Mouse (Mus musculus): ENCODE measurements at regions not wholly inside any gene's neighbourhood (a gene's known extent, or its start where the extent isn't known, plus 50 kb on each side); places are given as distances from the start of the nearest gene placed in this dataset.

DNA sequence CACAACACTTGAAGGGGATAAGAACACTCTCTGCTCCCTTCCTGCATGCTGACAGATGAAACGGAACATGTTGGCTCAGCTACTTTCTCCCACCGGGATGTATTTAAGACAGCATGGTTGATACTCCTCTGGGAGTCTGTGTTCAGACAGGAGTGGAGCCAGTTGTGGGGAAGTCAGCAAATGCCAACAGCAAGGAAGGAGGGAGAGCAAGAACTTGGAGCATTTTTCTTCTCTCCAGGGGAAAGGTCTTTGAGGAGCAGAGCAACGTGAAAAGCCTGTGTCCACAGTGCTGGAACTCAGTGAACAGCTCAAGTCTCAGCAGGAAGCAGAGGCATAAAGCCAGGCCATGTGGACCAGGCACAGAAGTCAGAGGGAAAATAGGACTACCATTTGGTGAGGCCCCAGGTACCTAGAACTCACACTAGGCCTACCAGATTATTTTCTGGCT is 188.8 kb upstream of the Dmac1 start:
- DNase-seq (ENCODE audit: low read depth, low spot score): no peak

DNA sequence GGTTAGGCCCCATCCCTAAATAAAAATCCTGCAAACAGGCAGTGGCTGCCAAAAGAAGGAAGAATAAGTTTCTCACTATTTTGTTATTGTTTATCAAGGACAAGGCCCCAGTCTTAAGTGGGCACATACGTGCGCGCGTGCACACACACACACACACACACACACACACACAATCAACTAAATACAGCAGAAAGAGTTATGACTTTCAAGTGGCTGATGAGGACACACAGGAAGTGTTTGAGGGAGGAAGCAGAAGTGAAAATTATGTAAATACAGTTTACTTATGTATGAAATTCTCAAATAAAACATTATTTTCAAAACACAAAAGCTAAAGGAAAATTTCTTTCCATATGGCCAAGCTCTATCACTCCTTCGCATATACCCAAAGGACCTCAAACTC is 185.5 kb upstream of the Dmac1 start:
- DNase-seq (ENCODE audit: low read depth, low spot score): peak; percentile 15

DNA sequence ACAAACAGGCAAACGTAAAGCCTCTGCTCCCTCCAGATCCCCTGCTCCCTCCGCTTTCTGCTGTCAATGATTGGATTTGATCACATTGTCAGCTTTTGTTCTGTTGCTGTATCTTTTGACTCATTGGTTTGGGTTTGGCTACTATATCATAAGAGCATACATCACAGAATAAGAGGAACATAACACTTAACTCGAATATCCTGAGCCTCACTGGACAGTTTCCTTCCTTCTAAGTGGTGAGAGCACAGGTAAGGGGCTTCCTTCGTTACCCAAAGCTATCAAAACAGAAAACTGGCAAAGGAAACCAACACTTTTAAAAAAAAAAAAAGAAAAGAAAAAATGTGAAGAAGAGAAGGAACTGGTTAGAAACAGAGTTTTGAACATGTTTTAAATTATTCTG is 171.4 kb upstream of the Dmac1 start:
- DNase-seq (ENCODE audit: low read depth, low spot score): no peak

DNA sequence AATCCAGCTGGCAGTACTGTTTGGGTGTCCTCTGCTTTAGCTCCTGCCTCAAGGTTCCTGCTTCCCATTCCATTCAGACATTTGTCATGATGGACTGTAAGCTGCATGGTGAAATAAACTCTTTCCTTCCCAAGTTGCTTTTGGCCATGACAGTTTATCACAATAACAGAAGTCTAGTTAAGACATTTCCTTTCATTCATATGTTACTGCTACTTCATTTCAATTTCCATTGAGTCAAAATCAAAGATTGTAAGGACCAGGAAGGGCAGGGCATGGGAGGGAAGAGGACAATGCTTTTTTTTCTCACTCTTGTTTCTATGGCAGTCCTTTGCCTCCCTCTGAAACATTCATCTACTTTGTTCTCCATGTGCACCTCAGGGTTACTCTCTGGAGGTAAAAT is 145.2 kb upstream of the Dmac1 start:
- DNase-seq (ENCODE audit: low read depth, low spot score): no peak

DNA sequence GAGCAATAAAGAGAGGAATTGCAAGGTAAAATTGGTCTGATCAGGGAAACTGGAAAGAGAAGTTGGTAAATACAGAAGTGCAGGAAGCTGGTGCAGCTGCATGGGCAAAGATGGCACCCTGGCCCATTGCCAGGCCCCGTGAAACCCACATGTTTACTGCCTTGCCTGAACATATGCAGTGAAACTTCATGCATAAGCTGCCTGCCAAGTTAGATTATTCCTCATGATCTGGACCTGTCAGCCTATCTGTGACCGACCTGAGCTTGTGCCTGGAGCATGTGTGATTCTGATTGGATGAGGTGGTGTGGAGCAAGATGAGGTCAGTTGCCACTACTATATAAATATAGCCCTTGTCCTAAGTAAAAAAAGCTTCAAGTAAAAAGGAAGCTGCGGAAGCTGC is 122.6 kb upstream of the Dmac1 start:
- peak; percentile 32 for DNase-seq (ENCODE audit: low read depth, low spot score)

DNA sequence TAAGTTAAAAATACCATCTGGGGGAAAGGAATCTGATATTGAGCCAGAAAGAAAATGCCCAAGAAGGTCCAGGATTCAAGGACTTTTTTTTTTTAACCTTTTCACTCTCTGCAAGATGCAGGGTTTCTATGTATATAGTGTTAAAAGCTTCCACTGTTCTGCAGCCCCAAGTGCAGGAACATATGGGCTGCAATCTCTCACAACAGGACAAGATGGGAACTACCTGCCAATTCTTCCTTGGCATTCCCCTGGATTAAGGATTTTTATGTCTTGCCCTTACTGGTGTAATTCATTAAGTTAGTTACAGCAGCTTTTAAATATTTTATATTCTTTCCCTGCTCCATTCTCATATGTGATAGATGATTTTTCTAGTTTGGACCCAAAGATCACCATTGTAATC is 116.9 kb upstream of the Dmac1 start:
- DNase-seq (ENCODE audit: low read depth, low spot score): no peak

DNA sequence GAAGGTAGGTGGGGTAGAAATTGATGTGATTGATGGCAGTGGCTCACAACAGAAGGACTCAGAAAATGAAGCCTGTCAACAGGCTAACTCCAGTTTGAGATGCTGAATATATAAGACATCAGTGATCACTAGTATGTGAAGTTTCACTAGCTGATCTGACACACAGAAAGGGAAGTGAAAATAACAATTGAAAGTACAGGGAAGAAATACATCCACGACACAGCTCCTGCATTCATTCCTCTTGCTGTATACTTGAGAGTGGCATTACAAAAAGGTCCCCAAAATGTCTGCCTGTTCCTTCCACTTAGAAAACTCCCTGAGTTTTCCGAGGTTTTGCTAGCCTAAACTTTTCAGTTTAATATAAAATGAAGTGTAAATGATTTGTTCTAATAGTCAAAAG is 116.2 kb upstream of the Dmac1 start:
- peak; percentile 53 for DNase-seq (ENCODE audit: low read depth, low spot score)

DNA sequence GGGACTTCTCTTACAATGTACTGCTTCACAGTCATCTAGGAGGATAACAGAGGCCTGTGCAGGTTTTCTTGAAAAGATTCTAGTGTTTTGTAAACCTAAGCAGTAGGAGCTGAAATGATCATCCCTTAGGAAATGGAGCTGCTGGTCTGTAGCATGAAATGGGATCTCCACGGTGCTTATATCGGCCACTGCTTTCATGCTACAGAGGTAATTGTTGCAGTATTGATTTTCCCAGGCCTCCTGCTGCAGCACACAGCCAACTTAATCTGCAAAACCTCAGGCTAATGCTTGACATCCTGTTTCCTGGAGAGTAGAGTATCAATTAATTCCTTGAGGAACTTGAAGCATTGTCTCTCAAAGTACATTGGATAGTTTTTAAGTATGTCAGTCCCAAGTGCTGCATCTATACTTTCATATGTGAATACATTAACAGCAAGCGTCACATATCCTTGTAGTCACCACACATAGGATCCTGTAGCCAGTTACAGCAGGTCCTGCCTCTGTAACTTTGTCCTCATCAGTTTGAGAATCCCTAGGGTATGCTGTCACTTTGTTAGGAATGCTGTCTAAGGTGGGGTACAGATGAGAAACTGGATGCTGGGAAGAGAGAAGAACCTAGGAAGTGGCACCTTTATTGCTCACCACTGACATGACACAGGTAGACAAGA is 108.3 kb upstream of the Dmac1 start:
- no peak for DNase-seq (ENCODE audit: low read depth, low spot score)

DNA sequence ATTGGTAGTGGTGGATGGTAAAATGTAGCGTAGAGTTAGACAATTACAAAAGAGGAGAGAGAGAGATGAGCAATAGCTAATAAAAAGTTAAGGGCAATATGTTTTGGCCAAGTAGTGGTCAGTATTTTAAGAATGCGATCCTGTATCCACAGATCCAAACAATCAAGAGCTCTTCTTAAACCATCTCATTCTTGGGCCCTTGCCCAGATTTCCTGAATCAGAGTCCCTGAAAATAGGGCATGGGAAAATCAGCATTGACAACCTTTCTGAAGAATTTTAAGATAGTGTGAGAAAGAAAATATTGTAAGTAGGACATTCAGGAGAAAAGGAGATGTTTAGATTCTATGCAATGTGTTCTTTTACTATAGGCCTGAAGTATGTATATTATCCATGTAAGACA is 81.4 kb upstream of the Dmac1 start:
- no peak for DNase-seq (ENCODE audit: low read depth, low spot score)

DNA sequence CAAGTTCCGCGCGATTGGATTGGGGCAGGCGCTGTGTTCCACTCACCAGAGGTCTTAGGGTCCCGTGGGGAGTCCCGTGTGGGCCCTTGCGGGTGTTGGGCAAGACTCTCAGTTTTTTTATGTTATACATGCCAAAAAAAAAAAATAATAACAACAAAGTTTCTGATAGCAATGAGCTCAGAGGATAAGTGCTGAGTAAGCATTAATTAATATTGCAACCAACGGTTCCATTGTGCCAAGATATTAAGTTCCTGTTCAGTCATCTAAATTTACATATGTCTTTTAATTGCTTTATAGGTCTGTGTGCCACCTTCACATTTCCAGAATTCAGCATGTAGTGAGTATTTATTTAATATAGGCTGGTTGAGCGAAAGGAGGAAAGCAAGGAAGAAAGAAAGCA is 77.5 kb upstream of the Dmac1 start:
- DNase-seq (ENCODE audit: low read depth, low spot score): no peak

DNA sequence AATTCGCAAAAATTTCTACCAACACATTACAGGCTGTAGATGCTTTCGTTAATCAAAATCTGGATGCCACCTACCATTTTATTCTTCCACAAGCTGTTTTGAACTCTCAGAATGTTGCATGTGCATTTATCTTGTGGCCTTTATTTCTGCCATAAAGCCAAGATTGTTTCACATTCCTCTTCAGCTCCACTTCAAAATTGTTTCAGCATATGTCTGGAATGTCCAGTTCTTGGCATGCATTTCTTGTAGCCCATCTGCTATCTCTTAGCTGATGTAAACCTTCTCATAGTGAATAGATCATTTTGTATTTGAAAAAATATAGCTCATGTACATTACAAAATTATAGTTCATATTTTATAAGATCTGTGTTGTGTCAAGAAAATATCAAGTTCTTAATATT is 56.4 kb upstream of the Dmac1 start:
- no peak for DNase-seq (ENCODE audit: low read depth, low spot score)

DNA sequence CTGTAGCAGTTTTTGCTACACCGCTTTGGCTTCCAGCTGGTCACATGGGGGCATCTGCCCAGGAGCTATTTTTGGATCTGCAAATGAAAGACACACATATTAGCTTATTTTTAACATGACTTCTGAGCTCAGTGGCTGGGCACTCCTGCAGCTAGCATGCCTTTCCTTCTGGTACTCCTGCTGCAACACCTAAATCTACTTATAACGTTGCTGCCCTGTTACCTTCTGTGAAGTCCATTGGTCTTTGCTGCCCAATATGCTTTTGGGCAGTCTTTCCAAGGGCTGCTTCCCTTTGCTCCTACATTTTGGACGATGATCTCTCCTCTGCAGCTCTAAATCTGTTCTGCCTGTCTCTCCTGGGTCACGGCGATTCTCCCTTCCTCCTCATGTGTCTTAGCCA is 54.7 kb upstream of the Dmac1 start:
- DNase-seq (ENCODE audit: low read depth, low spot score): no peak

DNA sequence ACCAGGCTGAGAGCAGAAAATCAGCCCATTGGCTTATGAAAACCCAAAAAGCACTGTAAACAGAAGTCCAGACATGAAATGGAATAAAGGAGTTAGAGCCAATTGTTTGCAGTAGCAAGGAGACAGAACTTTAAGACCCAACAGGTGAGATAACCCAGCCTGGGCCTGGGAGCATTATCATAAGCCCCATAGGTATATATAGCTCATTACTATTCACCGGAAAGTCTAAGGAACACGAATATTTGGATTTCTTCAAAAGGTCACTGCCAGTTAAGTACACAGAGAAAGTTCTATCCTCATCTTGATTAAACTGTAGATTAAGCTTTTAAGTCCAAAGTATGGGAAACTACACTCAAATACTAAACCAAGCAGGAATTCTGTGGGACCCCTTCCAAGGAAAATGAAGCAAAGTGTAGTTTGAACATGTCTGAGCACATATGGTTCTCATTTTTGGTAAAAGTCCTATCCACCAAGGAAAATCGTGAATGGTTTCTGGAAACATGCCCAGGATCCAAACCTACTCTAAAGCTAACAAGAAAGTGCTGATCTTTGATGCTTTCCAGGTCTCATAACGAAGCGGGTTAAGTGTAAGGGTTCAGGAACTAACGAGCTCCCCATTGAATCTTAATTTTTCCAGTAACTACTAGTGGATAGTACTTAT is 51.5 kb upstream of the Dmac1 start:
- DNase-seq (ENCODE audit: low read depth, low spot score): no peak
